Mouse (Mus musculus): ENCODE data around the gene Ccm2. TPM values are rescaled to one million over a fixed set of nuclear protein-coding genes. Genes with fewer than 3 reads are reported as not detected.

Gene Ccm2
- 92.2 and 95.9 TPM in 2 replicates for polyA plus RNA-seq (2015; fragmentation: Nextera tagmentation; extraction: Ambion mirVana)

GRCm38 (mm10) chr11:6546205-6547013 is at the start of gene Ccm2:
Gene Ccm2, plus strand, starts transcription at chr11:6546887.
- peak within 1 kb of the TSS; percentile 97 for H3K27ac ChIP-seq (replicated peaks)

GRCm38 (mm10) chr11:6497311-6497948 is 49.3 kb upstream of the Ccm2 start:
- Histone ChIP-seq H3K4me3 (no peak overlapping the region), H3K27me3 (no peaks in the 10 kb centered on the region), H3K36me3 (no peaks in the 10 kb centered on the region), H3K9me3 (no peaks in the 10 kb centered on the region), H3K9ac (no peak overlapping the region), H3K4me1 (replicated peaks) (no peaks in the 10 kb centered on the region), H3K27ac (replicated peaks) (no peak overlapping the region), H3K4me2 (no peak overlapping the region)
- ATAC-seq (ENCODE audit: low FRiP score, low read depth) = no peak
- 77% methylated on average over 12 of the region's 12 CpGs for WGBS

More at GRCm38 (mm10) chr11:6546205-6547013, at the start of gene Ccm2:
- Histone ChIP-seq H3K9ac (peak within 1 kb of the TSS; percentile 73), H3K4me1 (replicated peaks) (peaks cover 16% of the 10 kb centered on the region), H3K4me3 (peak within 1 kb of the TSS; percentile 88), H3K36me3 (no peaks in the 10 kb centered on the region), H3K27me3 (no peaks in the 10 kb centered on the region), H3K4me2 (peak within 1 kb of the TSS; percentile 58), H3K9me3 (no peaks in the 10 kb centered on the region)
- under 1% methylated on average over 33 of the region's 57 CpGs for WGBS
- ATAC-seq (ENCODE audit: low FRiP score, low read depth) = peak; percentile 96

- ATAC-seq (ENCODE audit: low FRiP score, low read depth) = no peak
- no peak overlapping the region for H3K9ac ChIP-seq
- no peaks in the 10 kb centered on the region for H3K36me3 ChIP-seq
- no peak overlapping the region for H3K4me2 ChIP-seq
- H3K27ac ChIP-seq (replicated peaks) = no peak overlapping the region
- WGBS = 98% methylated on average over 2 of the region's 2 CpGs
- H3K27me3 ChIP-seq = no peaks in the 10 kb centered on the region
- H3K9me3 ChIP-seq = no peaks in the 10 kb centered on the region
- no peaks in the 10 kb centered on the region for H3K4me1 ChIP-seq (replicated peaks)
- H3K4me3 ChIP-seq = no peak overlapping the region
Measured at GRCm38 (mm10) chr11:6502506-6502905, 44.2 kb upstream of the Ccm2 start.

- Histone ChIP-seq H3K27ac (replicated peaks) (no peak overlapping the region), H3K27me3 (no peaks in the 10 kb centered on the region), H3K9me3 (no peaks in the 10 kb centered on the region), H3K9ac (no peak overlapping the region), H3K36me3 (no peaks in the 10 kb centered on the region), H3K4me3 (no peak overlapping the region), H3K4me1 (replicated peaks) (no peaks in the 10 kb centered on the region), H3K4me2 (no peak overlapping the region)
- 76% methylated on average over 3 of the region's 3 CpGs for WGBS
- no peak for ATAC-seq (ENCODE audit: low FRiP score, low read depth)
Measured at GRCm38 (mm10) chr11:6504226-6504625, 42.5 kb upstream of the Ccm2 start.

DNA sequence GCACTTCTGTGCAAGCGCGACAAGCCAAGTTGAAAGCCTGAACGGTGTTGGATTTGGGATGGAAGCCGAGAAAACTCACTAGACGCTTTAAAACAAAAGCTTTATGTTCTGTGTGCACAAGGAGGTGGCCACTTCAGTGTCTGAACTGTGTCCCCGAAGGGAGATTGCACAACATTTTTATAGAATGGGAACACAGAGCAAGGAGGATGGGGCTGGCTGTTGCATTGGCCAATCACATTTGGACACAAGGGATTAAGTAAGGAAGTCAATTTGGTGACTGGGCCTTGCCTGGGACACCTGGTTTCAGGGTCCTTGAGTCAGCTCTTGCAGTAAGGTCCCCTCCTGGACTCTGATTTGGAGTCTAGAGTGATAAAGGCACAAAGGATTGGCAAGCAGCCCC is 42.0 kb upstream of the Ccm2 start:
- H3K4me2 ChIP-seq = no peak overlapping the region
- no peak for ATAC-seq (ENCODE audit: low FRiP score, low read depth)
- H3K9ac ChIP-seq = no peak overlapping the region
- no peaks in the 10 kb centered on the region for H3K9me3 ChIP-seq
- 85% methylated on average over 6 of the region's 6 CpGs for WGBS
- no peaks in the 10 kb centered on the region for H3K27me3 ChIP-seq
- H3K4me1 ChIP-seq (replicated peaks) = no peaks in the 10 kb centered on the region
- H3K27ac ChIP-seq (replicated peaks) = no peak overlapping the region
- no peaks in the 10 kb centered on the region for H3K36me3 ChIP-seq
- H3K4me3 ChIP-seq = no peak overlapping the region

GRCm38 (mm10) chr11:6506516-6506915 is 40.2 kb upstream of the Ccm2 start:
- H3K9ac ChIP-seq = no peak overlapping the region
- H3K4me2 ChIP-seq = no peak overlapping the region
- no peaks in the 10 kb centered on the region for H3K4me1 ChIP-seq (replicated peaks)
- no peaks in the 10 kb centered on the region for H3K9me3 ChIP-seq
- ATAC-seq (ENCODE audit: low FRiP score, low read depth) = no peak
- H3K27ac ChIP-seq (replicated peaks) = no peak overlapping the region
- H3K36me3 ChIP-seq = no peaks in the 10 kb centered on the region
- no peaks in the 10 kb centered on the region for H3K27me3 ChIP-seq
- no peak overlapping the region for H3K4me3 ChIP-seq
- 87% methylated on average over 9 of the region's 9 CpGs for WGBS

DNA sequence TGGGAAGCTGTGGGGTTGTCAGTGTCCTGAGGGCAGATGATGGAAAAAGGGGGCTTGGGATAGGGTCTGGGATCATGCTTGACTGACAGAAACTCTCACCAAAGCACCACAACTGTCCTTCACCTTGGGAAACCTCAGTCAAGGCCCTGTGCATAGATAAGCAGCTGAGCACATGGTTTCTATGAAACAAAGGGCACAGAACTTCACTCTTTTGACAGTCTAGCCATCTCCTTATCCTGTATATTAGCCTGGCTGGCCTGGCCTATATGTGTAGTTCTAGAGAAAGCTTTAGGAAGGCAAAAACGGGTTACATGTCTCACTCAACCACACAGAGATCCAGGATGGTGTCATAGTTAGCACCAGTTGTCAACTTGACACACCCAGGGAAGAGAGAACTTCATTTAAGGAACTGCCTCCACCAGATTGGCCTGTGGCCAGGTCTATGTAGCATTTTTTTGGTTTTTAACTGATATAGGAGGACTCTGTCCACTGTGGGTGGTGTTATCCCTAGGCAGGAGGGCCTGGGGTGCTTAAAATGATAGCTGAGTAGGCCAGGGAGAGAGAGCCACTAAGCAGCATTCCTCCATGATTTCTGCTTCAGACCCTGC is 38.3 kb upstream of the Ccm2 start:
- Histone ChIP-seq H3K9me3 (no peaks in the 10 kb centered on the region), H3K27me3 (no peaks in the 10 kb centered on the region), H3K4me2 (no peak overlapping the region), H3K4me1 (replicated peaks) (no peaks in the 10 kb centered on the region), H3K27ac (replicated peaks) (no peak overlapping the region), H3K36me3 (no peaks in the 10 kb centered on the region), H3K9ac (no peak overlapping the region), H3K4me3 (no peak overlapping the region)
- WGBS = 52% methylated on average over 1 of the region's 1 CpGs
- no peak for ATAC-seq (ENCODE audit: low FRiP score, low read depth)

- Histone ChIP-seq H3K27ac (replicated peaks) (no peak overlapping the region), H3K27me3 (no peaks in the 10 kb centered on the region), H3K4me1 (replicated peaks) (no peaks in the 10 kb centered on the region), H3K4me3 (no peak overlapping the region), H3K9ac (no peak overlapping the region), H3K9me3 (no peaks in the 10 kb centered on the region), H3K36me3 (no peaks in the 10 kb centered on the region), H3K4me2 (no peak overlapping the region)
- 40% methylated on average over 7 of the region's 7 CpGs for WGBS
- no peak for ATAC-seq (ENCODE audit: low FRiP score, low read depth)
Measured at GRCm38 (mm10) chr11:6514837-6515236, 31.9 kb upstream of the Ccm2 start.

- no peak for ATAC-seq (ENCODE audit: low FRiP score, low read depth)
- Histone ChIP-seq H3K27ac (replicated peaks) (no peak overlapping the region), H3K36me3 (peaks cover 2% of the 10 kb centered on the region; the same call in 1 of the 2 replicates), H3K9ac (no peak overlapping the region), H3K27me3 (no peaks in the 10 kb centered on the region), H3K4me2 (no peak overlapping the region), H3K4me1 (replicated peaks) (no peaks in the 10 kb centered on the region), H3K4me3 (no peak overlapping the region), H3K9me3 (no peaks in the 10 kb centered on the region)
- WGBS = 72% methylated on average over 11 of the region's 11 CpGs
Measured at GRCm38 (mm10) chr11:6519491-6520033, 27.1 kb upstream of the Ccm2 start.

DNA sequence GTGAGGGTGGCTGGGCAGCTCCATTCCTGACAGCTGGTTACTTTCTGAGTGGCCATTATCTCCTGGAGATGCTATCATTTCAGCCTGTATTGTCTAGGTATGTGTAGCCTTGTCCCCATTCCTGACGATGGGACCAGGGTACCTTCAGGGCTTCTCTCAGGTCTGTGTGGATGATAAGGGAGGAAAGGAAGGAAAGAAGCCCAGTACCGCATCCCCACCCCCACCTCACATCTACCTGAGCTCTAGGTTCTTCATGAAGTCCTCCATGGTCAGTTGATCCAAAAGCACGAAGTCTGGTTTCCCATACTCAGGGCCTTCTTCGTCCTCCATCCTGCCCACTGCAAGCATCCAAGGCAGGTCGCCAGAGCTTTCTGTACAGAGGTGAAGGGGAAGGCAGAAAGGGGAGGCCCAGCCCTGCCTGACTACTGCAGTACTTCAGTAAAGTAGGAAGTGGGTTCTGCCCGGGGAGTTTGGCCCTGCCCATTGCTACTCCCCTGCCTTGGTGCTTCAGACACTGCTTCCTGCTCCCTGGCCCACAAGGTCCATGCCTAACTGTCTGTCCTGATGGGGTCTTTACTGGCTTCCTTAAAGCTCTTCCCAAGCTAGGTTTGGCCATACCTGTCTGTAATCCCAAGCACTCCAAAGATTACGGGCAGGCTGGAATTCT is 26.0 kb upstream of the Ccm2 start, which contains the start of gene Myo1g:
Gene Myo1g (minus strand): TSS at position 459 of the 667 bp plus-strand sequence.
- no peak within 1 kb of the TSS for H3K4me2 ChIP-seq
- no peaks in the 10 kb centered on the region for H3K4me1 ChIP-seq (replicated peaks)
- no peak within 1 kb of the TSS for H3K4me3 ChIP-seq
- no peak within 1 kb of the TSS for H3K27ac ChIP-seq (replicated peaks)
- H3K9me3 ChIP-seq = no peaks in the 10 kb centered on the region
- H3K36me3 ChIP-seq = peaks cover 13% of the 10 kb centered on the region
- ATAC-seq (ENCODE audit: low FRiP score, low read depth) = no peak
- 79% methylated on average over 7 of the region's 7 CpGs for WGBS
- no peaks in the 10 kb centered on the region for H3K27me3 ChIP-seq
- no peak within 1 kb of the TSS for H3K9ac ChIP-seq

DNA sequence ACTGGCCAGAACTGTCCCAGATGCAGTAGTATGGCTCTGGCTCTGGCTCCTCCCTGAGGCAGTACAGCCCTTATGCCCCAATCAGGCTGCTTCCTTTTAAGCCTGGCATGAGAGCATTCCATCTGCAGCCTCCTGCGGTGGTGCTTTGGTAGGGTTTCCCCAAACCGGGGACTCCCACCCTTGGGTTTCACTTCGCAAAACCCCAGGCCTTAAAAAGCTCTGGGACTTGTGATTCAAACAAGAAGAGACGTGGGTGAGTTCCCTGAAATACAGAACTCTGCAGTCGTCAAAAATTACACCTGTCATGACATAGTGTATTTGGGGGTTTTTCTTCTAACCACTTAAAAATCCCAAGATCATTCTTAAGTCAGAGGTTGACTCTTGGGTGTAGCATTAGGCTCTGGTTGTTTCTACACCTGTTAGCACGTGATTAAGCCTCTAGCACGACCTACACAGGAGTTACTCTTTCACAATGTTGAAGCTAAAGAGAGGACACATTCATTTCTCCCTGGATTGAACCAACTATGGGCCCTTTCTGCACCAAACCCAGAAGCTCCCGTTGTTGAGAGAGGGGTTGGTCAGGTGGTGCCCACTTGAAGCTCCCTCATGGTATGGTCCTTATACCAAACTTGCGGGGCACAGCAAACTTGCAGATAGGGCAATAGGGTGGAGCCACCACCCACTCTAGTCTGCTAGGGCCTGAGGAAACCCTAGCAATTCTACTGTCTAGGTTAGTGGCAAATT is 23.7 kb upstream of the Ccm2 start:
- peaks cover 23% of the 10 kb centered on the region for H3K36me3 ChIP-seq
- 76% methylated on average over 9 of the region's 9 CpGs for WGBS
- no peak overlapping the region for H3K4me3 ChIP-seq
- H3K27me3 ChIP-seq = no peaks in the 10 kb centered on the region
- no peak overlapping the region for H3K4me2 ChIP-seq
- H3K9me3 ChIP-seq = no peaks in the 10 kb centered on the region
- H3K9ac ChIP-seq = no peak overlapping the region
- H3K27ac ChIP-seq (replicated peaks) = no peak overlapping the region
- ATAC-seq (ENCODE audit: low FRiP score, low read depth) = no peak
- H3K4me1 ChIP-seq (replicated peaks) = peaks cover 15% of the 10 kb centered on the region
